Mouse (Mus musculus): Measurements from ENCODE around the gene Gabarapl1. TPM values are rescaled to one million over a fixed set of nuclear protein-coding genes. Genes with fewer than 3 reads are reported as not detected.
A peak's percentile ranks its signal among the peaks of the same experiment; 100 is the strongest.

The Gabarapl1 gene
- polyA plus RNA-seq, 1 experiment from 2014 or later, result 47.8 TPM

GRCm38 (mm10) chr6:129541931-129542330, 9.0 kb downstream of the Gabarapl1 start:
- Histone ChIP-seq H3K9me3 (no peaks in the 10 kb centered on the region), H3K27me3 (no peaks in the 10 kb centered on the region), H3K4me2 (no peak overlapping the region), H3K27ac (no peak overlapping the region), H3K36me3 (peaks cover 42% of the 10 kb centered on the region), H3K9ac (no peak overlapping the region), H3K4me1 (0 out of 2 replicates have a peak, but pooled peaks cover 3% of the 10 kb centered on the region), H3K4me3 (no peak overlapping the region)
- no peak for ATAC-seq (ENCODE audit: insufficient number of reproducible peaks, low FRiP score, low TSS enrichment, low read depth)
- WGBS, result 78% methylated on average over 9 of the region's 9 CpGs

- Histone ChIP-seq H3K9me3 (no peaks in the 10 kb centered on the region), H3K4me3 (no peak overlapping the region), H3K4me2 (no peak overlapping the region), H3K36me3 (peaks cover 42% of the 10 kb centered on the region), H3K9ac (no peak overlapping the region), H3K27me3 (no peaks in the 10 kb centered on the region), H3K27ac (no peak overlapping the region), H3K4me1 (0 out of 2 replicates have a peak, but pooled peaks cover 3% of the 10 kb centered on the region)
- 90% methylated on average over 3 of the region's 3 CpGs for WGBS
- no peak for ATAC-seq (ENCODE audit: insufficient number of reproducible peaks, low FRiP score, low TSS enrichment, low read depth)
These were observed 9.6 kb downstream of the Gabarapl1 start for GRCm38 (mm10) chr6:129542540-129542939.

GRCm38 (mm10) chr6:129543709-129544606, 11.0 kb downstream of the Gabarapl1 start:
- Histone ChIP-seq H3K4me1 (0 out of 2 replicates have a peak, but pooled peaks cover 3% of the 10 kb centered on the region), H3K9me3 (no peaks in the 10 kb centered on the region), H3K4me3 (no peak overlapping the region), H3K4me2 (no peak overlapping the region), H3K36me3 (peaks cover 31% of the 10 kb centered on the region), H3K9ac (no peak overlapping the region), H3K27ac (no peak overlapping the region), H3K27me3 (no peaks in the 10 kb centered on the region)
- WGBS, result 66% methylated on average over 6 of the region's 6 CpGs
- no peak for ATAC-seq (ENCODE audit: insufficient number of reproducible peaks, low FRiP score, low TSS enrichment, low read depth)

GRCm38 (mm10) chr6:129547277-129547676, 14.3 kb downstream of the Gabarapl1 start:
- Histone ChIP-seq H3K27me3 (no peaks in the 10 kb centered on the region), H3K36me3 (no peaks in the 10 kb centered on the region), H3K4me3 (no peak overlapping the region), H3K9ac (no peak overlapping the region), H3K9me3 (no peaks in the 10 kb centered on the region), H3K27ac (no peak overlapping the region), H3K4me1 (0 out of 2 replicates have a peak, but pooled peaks cover 3% of the 10 kb centered on the region), H3K4me2 (no peak overlapping the region)
- 76% methylated on average over 2 of the region's 2 CpGs for WGBS
- ATAC-seq (ENCODE audit: insufficient number of reproducible peaks, low FRiP score, low TSS enrichment, low read depth), result no peak

- no peaks in the 10 kb centered on the region for H3K36me3 ChIP-seq
- H3K4me1 ChIP-seq, result 0 out of 2 replicates have a peak, but pooled peaks cover 3% of the 10 kb centered on the region
- H3K4me3 ChIP-seq, result no peak overlapping the region
- no peaks in the 10 kb centered on the region for H3K27me3 ChIP-seq
- 54% methylated on average over 3 of the region's 3 CpGs for WGBS
- no peak overlapping the region for H3K4me2 ChIP-seq
- no peak for ATAC-seq (ENCODE audit: insufficient number of reproducible peaks, low FRiP score, low TSS enrichment, low read depth)
- no peak overlapping the region for H3K27ac ChIP-seq
- H3K9me3 ChIP-seq, result no peaks in the 10 kb centered on the region
- no peak overlapping the region for H3K9ac ChIP-seq
These were observed 15.0 kb downstream of the Gabarapl1 start for GRCm38 (mm10) chr6:129548009-129548408.

GRCm38 (mm10) chr6:129557298-129558023, 24.5 kb downstream of the Gabarapl1 start:
- no peak overlapping the region for H3K4me3 ChIP-seq
- no peaks in the 10 kb centered on the region for H3K27me3 ChIP-seq
- no peaks in the 10 kb centered on the region for H3K4me1 ChIP-seq
- no peak overlapping the region for H3K9ac ChIP-seq
- no peak for ATAC-seq (ENCODE audit: insufficient number of reproducible peaks, low FRiP score, low TSS enrichment, low read depth)
- no peaks in the 10 kb centered on the region for H3K36me3 ChIP-seq
- no peaks in the 10 kb centered on the region for H3K9me3 ChIP-seq
- H3K4me2 ChIP-seq, result no peak overlapping the region
- no peak overlapping the region for H3K27ac ChIP-seq

GRCm38 (mm10) chr6:129558946-129559640, 26.1 kb downstream of the Gabarapl1 start:
- no peak overlapping the region for H3K4me2 ChIP-seq
- H3K4me1 ChIP-seq, result no peaks in the 10 kb centered on the region
- 22% methylated on average over 12 of the region's 12 CpGs for WGBS
- ATAC-seq (ENCODE audit: insufficient number of reproducible peaks, low FRiP score, low TSS enrichment, low read depth), result peak; percentile 52; the same call in 1 of the 2 replicates
- H3K27ac ChIP-seq, result no peak overlapping the region
- H3K27me3 ChIP-seq, result no peaks in the 10 kb centered on the region
- H3K4me3 ChIP-seq, result no peak overlapping the region
- H3K36me3 ChIP-seq, result no peaks in the 10 kb centered on the region
- no peaks in the 10 kb centered on the region for H3K9me3 ChIP-seq
- no peak overlapping the region for H3K9ac ChIP-seq

GRCm38 (mm10) chr6:129559641-129560027, 26.7 kb downstream of the Gabarapl1 start:
- 50% methylated on average over 4 of the region's 4 CpGs for WGBS
- no peak overlapping the region for H3K4me2 ChIP-seq

GRCm38 (mm10) chr6:129565257-129565656, 32.3 kb downstream of the Gabarapl1 start:
- no peaks in the 10 kb centered on the region for H3K27me3 ChIP-seq
- H3K27ac ChIP-seq, result no peak overlapping the region
- H3K4me2 ChIP-seq, result no peak overlapping the region
- no peaks in the 10 kb centered on the region for H3K36me3 ChIP-seq
- no peak for ATAC-seq (ENCODE audit: insufficient number of reproducible peaks, low FRiP score, low TSS enrichment, low read depth)
- H3K9ac ChIP-seq, result no peak overlapping the region
- no peak overlapping the region for H3K4me3 ChIP-seq
- 73% methylated on average over 2 of the region's 2 CpGs for WGBS
- H3K4me1 ChIP-seq, result no peaks in the 10 kb centered on the region
- no peaks in the 10 kb centered on the region for H3K9me3 ChIP-seq

More at GRCm38 (mm10) chr6:129559641-129560027, 26.7 kb downstream of the Gabarapl1 start:
- Histone ChIP-seq H3K4me1 (no peaks in the 10 kb centered on the region), H3K9me3 (no peaks in the 10 kb centered on the region), H3K27me3 (no peaks in the 10 kb centered on the region), H3K4me3 (no peak overlapping the region), H3K27ac (no peak overlapping the region), H3K9ac (no peak overlapping the region), H3K36me3 (no peaks in the 10 kb centered on the region)
- no peak for ATAC-seq (ENCODE audit: insufficient number of reproducible peaks, low FRiP score, low TSS enrichment, low read depth)

GRCm38 (mm10) chr6:129575315-129575714, 42.4 kb downstream of the Gabarapl1 start:
- Histone ChIP-seq H3K9ac (no peak overlapping the region), H3K4me3 (no peak overlapping the region), H3K36me3 (no peaks in the 10 kb centered on the region), H3K27ac (no peak overlapping the region), H3K4me2 (no peak overlapping the region), H3K27me3 (no peaks in the 10 kb centered on the region), H3K9me3 (no peaks in the 10 kb centered on the region), H3K4me1 (no peaks in the 10 kb centered on the region)
- no peak for ATAC-seq (ENCODE audit: insufficient number of reproducible peaks, low FRiP score, low TSS enrichment, low read depth)
- WGBS, result 6% methylated on average over 2 of the region's 2 CpGs

GRCm38 (mm10) chr6:129577605-129578004, 44.6 kb downstream of the Gabarapl1 start, which contains the start of gene Klre1:
Klre1 (plus strand) TSS chr6:129577905.
- H3K27me3 ChIP-seq, result no peaks in the 10 kb centered on the region
- 93% methylated on average over 8 of the region's 8 CpGs for WGBS
- no peaks in the 10 kb centered on the region for H3K9me3 ChIP-seq
- H3K36me3 ChIP-seq, result no peaks in the 10 kb centered on the region
- ATAC-seq (ENCODE audit: insufficient number of reproducible peaks, low FRiP score, low TSS enrichment, low read depth), result no peak
- H3K27ac ChIP-seq, result no peak within 1 kb of the TSS
- H3K4me2 ChIP-seq, result no peak within 1 kb of the TSS
- no peak within 1 kb of the TSS for H3K4me3 ChIP-seq
- no peak within 1 kb of the TSS for H3K9ac ChIP-seq
- no peaks in the 10 kb centered on the region for H3K4me1 ChIP-seq

Measured in limb, embryonic 15.5 days (tissue).